Mouse (Mus musculus) cortical plate, adult 2 months (tissue): ENCODE results near the gene Pced1b.

Experiments used
- CTCF ChIP-seq: fragments of 200-500 bp; IDR thresholded peaks from 2 replicates; pipeline ENCODE4 v1.5.1; 2011; ENCODE audit warnings: mild to moderate bottlenecking, control low read depth, low read length; ENCODE audit not compliant: insufficient read depth; ENCODE audit errors: extremely low read depth
- POLR2A ChIP-seq: fragments of 200-500 bp; IDR thresholded peaks from 2 replicates; pipeline ENCODE4 v1.6.1; 2011; ENCODE audit warnings: mild to moderate bottlenecking, low read length, control low read depth; ENCODE audit not compliant: insufficient read depth; ENCODE audit errors: extremely low read depth

GRCm38 (mm10) chr15:97272831-97273230 is 25.9 kb downstream of the Pced1b start:
- TF ChIP-seq CTCF (no peak), POLR2A (no peak)
